Mouse (Mus musculus) heart, postnatal 0 days (tissue): Measurements from ENCODE around the gene Pim3.

Experiments used
- CTCF ChIP-seq: IDR thresholded peaks from 2 replicates; pipeline ENCODE4 v1.5.1; 2016; ENCODE audit warnings: antibody characterized with exemption, control low read depth, low read depth
- EP300 ChIP-seq: IDR thresholded peaks from 2 replicates; pipeline ENCODE4 v1.6.1; 2016; ENCODE audit warnings: antibody characterized with exemption, low read depth

- TF ChIP-seq CTCF (no peak), EP300 (no peak)
Measured at GRCm38 (mm10) chr15:88895119-88895518, 33.1 kb downstream of the Pim3 start.
